Mouse (Mus musculus) cortical plate, adult 2 months (tissue): ENCODE results near the gene Atp6v0a1.

Experiments used
- CTCF ChIP-seq: fragments of 200-500 bp; IDR thresholded peaks from 2 replicates; pipeline ENCODE4 v1.5.1; 2011; ENCODE audit warnings: mild to moderate bottlenecking, control low read depth, low read length; ENCODE audit not compliant: insufficient read depth; ENCODE audit errors: extremely low read depth
- POLR2A ChIP-seq: fragments of 200-500 bp; IDR thresholded peaks from 2 replicates; pipeline ENCODE4 v1.6.1; 2011; ENCODE audit warnings: mild to moderate bottlenecking, low read length, control low read depth; ENCODE audit not compliant: insufficient read depth; ENCODE audit errors: extremely low read depth

- TF ChIP-seq CTCF (no peak), POLR2A (no peak)
Observed at GRCm38 (mm10) chr11:101024001-101024400, 14.7 kb downstream of the Atp6v0a1 start.
